Mouse (Mus musculus): ENCODE measurements around the gene B4galt1. TPM values are rescaled to one million over a fixed set of nuclear protein-coding genes. Genes with fewer than 3 reads are reported as not detected.
A peak's percentile ranks its signal among the peaks of the same experiment; 100 is the strongest.

B4galt1 gene
- polyA plus RNA-seq, 1 experiment = 3.2 TPM

GRCm38 (mm10) chr4:40757157-40757779, 96.5 kb downstream of the B4galt1 start:
- under 1% methylated on average over 39 of the region's 39 CpGs for WGBS
- no peaks in the 10 kb centered on the region for H3K27me3 ChIP-seq (ENCODE audit: control insufficient read depth, insufficient read depth, low read length)
- no peaks in the 10 kb centered on the region for H3K4me1 ChIP-seq (ENCODE audit: control insufficient read depth, insufficient read depth, low read length)
- peak overlapping the region; percentile 6; the same call in 1 of the 2 replicates for H3K27ac ChIP-seq (ENCODE audit: insufficient read depth, low read length)
- peak overlapping the region; percentile 93 for H3K4me3 ChIP-seq (replicated peaks; ENCODE audit: insufficient read depth, low read depth, low read length)
- TF ChIP-seq POLR2A (IDR thresholded peaks at IDR 0.05; ENCODE audit: borderline replicate concordance, insufficient read depth, low read length) = no peak
- TF ChIP-seq CTCF (IDR thresholded peaks at IDR 0.05; ENCODE audit: borderline replicate concordance, insufficient read depth, low read depth, low read length) = no peak
- DNase-seq = peak in 1 of 2 experiments; percentile 7

Other genes with a start within 250 kb of the B4galt1 start
- 20.8 and 24.1 TPM in 2 replicates for gene Aptx, start 150.8 kb downstream of the B4galt1 start, polyA plus RNA-seq (2012; rRNA removed)
- 83.7 and 93.0 TPM in 2 replicates for gene Dnaja1, start 131.9 kb downstream of the B4galt1 start, polyA plus RNA-seq (2012; rRNA removed)
- gene Smu1, start 96.1 kb downstream of the B4galt1 start, polyA plus RNA-seq (2012; rRNA removed) = 57.0 and 57.8 TPM in 2 replicates
- gene Spink4, start 66.0 kb upstream of the B4galt1 start, polyA plus RNA-seq (2012; rRNA removed) = 0.57 TPM in 1 of 2 replicates, not detected in the other
- 143 and 159 TPM in 2 replicates for gene Bag1, start 94.3 kb upstream of the B4galt1 start, polyA plus RNA-seq (2012; rRNA removed)
- gene Chmp5, start 94.4 kb upstream of the B4galt1 start, polyA plus RNA-seq (2012; rRNA removed) = 118 and 125 TPM in 2 replicates
- gene Nfx1, start 116.9 kb upstream of the B4galt1 start, polyA plus RNA-seq (2012; rRNA removed) = 96.6 and 96.8 TPM in 2 replicates
- not detected in 2 replicates for gene Aqp7, start 194.1 kb upstream of the B4galt1 start, polyA plus RNA-seq (2012; rRNA removed)
- 0.05 TPM in 1 of 2 replicates, not detected in the other for gene Aqp3, start 244.2 kb upstream of the B4galt1 start, polyA plus RNA-seq (2012; rRNA removed)